Mouse (Mus musculus) liver, embryonic 15.5 days (tissue): Measurements from ENCODE around the gene Gm14698. TPM values are rescaled to one million over a fixed set of nuclear protein-coding genes. Genes with fewer than 3 reads are reported as not detected.
A peak's percentile ranks its signal among the peaks of the same experiment; 100 is the strongest.
"Not testable (repeated sequence)": the region's sequence is repeated elsewhere in the genome, so short reads cannot be mapped to it uniquely, and the experiment has no call there.

Experiments used
- ATAC-seq: fragments of 200-750 bp; cut with Nextera tagmentation; 2 replicates; pipeline ENCODE4 v1.8.0; 2017; ENCODE audit warnings: moderate number of reproducible peaks, mild to moderate bottlenecking, moderate library complexity; ENCODE audit not compliant: insufficient read depth
- H3K27ac ChIP-seq: fragments of 300-500 bp; sonication (generic); replicated peaks from 2 replicates; pipeline ENCODE4 v1.5.1; 2015; ENCODE audit warnings: mild to moderate bottlenecking, inconsistent platforms
- H3K27me3 ChIP-seq: fragments of 300-500 bp; sonication (generic); 2 replicates; pipeline ENCODE4 v1.6.1; 2015; ENCODE audit warnings: mild to moderate bottlenecking, inconsistent platforms
- H3K36me3 ChIP-seq: fragments of 300-500 bp; sonication (generic); replicated peaks from 2 replicates; pipeline ENCODE4 v1.6.1; 2015; ENCODE audit warnings: moderate library complexity, mild to moderate bottlenecking, inconsistent platforms
- H3K4me1 ChIP-seq: fragments of 300-500 bp; sonication (generic); replicated peaks from 2 replicates; pipeline ENCODE4 v1.6.1; 2015; ENCODE audit warnings: inconsistent platforms
- H3K4me2 ChIP-seq: fragments of 300-500 bp; sonication (generic); 2 replicates; pipeline ENCODE4 v1.6.1; 2015; ENCODE audit warnings: moderate library complexity, mild to moderate bottlenecking, inconsistent platforms
- H3K4me3 ChIP-seq: fragments of 300-500 bp; sonication (generic); replicated peaks from 2 replicates; pipeline ENCODE4 v1.5.1; 2015; ENCODE audit warnings: mild to moderate bottlenecking, inconsistent platforms
- H3K9ac ChIP-seq: fragments of 300-500 bp; sonication (generic); 2 replicates; pipeline ENCODE4 v1.6.1; 2015; ENCODE audit warnings: moderate library complexity, mild to moderate bottlenecking, inconsistent platforms
- H3K9me3 ChIP-seq: fragments of 300-500 bp; sonication (generic); replicated peaks from 2 replicates; pipeline ENCODE4 v1.6.1; 2016; ENCODE audit warnings: inconsistent platforms
- WGBS: fragments of 180-500 bp; shearing (Covaris S2); methylation state at CpG from one replicate; pipeline ENCODE4 v1.1.7; 2015; ENCODE audit warnings: mixed read lengths; ENCODE audit not compliant: insufficient replicate concordance; 5-methylcytosine and 5-hydroxymethylcytosine counted together
- polyA plus RNA-seq: library from polyadenylated mRNA; unstranded; fragments of >200 nt; fragmentation: Nextera tagmentation; extraction: Ambion mirVana; gene quantifications from 2 replicates; pipeline ENCODE4 v1.2.1, GENCODE M21; 2015

Gene Gm14698
- polyA plus RNA-seq = 0.69 and 1.4 TPM in 2 replicates

- peak within 1 kb of the TSS; percentile 27; the same call in 1 of the 2 replicates for H3K4me2 ChIP-seq
- H3K27ac ChIP-seq = not testable (repeated sequence)
Measured at GRCm38 (mm10) chrX:68821059-68821458, at the start of gene Gm14698. TSS of gene Gm14698 (plus strand) at chrX:68821093.

GRCm38 (mm10) chrX:68820449-68820848 is 444 bp upstream of the Gm14698 start:
- H3K9me3 ChIP-seq, H3K9ac ChIP-seq, H3K27me3 ChIP-seq, H3K4me2 ChIP-seq, H3K4me3 ChIP-seq, H3K4me1 ChIP-seq, H3K27ac ChIP-seq, H3K36me3 ChIP-seq, ATAC-seq: not testable (repeated sequence)
- 43% methylated on average over 2 of the region's 2 CpGs for WGBS

More at GRCm38 (mm10) chrX:68821059-68821458, at the start of gene Gm14698:
- H3K4me1 ChIP-seq, H3K4me3 ChIP-seq, H3K36me3 ChIP-seq, H3K9me3 ChIP-seq, H3K9ac ChIP-seq, H3K27me3 ChIP-seq: not testable (repeated sequence)
- ATAC-seq = peak; percentile 42; the same call in 1 of the 2 replicates
- 19% methylated on average over 25 of the region's 36 CpGs for WGBS

- Histone ChIP-seq H3K9me3 (no peaks in the 10 kb centered on the region), H3K27me3 (no peaks in the 10 kb centered on the region), H3K9ac (no peak overlapping the region), H3K27ac (no peak overlapping the region), H3K4me1 (no peaks in the 10 kb centered on the region), H3K36me3 (no peaks in the 10 kb centered on the region), H3K4me2 (no peak overlapping the region), H3K4me3 (no peak overlapping the region)
- ATAC-seq = no peak
- 23% methylated on average over 5 of the region's 5 CpGs for WGBS
Measured at GRCm38 (mm10) chrX:68839548-68840444, 18.9 kb downstream of the Gm14698 start.

GRCm38 (mm10) chrX:68865145-68865544 is 44.3 kb downstream of the Gm14698 start:
- no peak overlapping the region for H3K4me3 ChIP-seq
- H3K27ac ChIP-seq = no peak overlapping the region
- ATAC-seq = no peak
- no peaks in the 10 kb centered on the region for H3K9me3 ChIP-seq
- H3K36me3 ChIP-seq = no peaks in the 10 kb centered on the region
- H3K4me1 ChIP-seq = no peaks in the 10 kb centered on the region
- no peaks in the 10 kb centered on the region for H3K27me3 ChIP-seq
- no peak overlapping the region for H3K9ac ChIP-seq
- H3K4me2 ChIP-seq = no peak overlapping the region
- 28% methylated on average over 2 of the region's 2 CpGs for WGBS

Other genes starting within 250 kb of the Gm14698 start
- 22.5 and 22.9 TPM in 2 replicates for gene Fmr1, start 142.6 kb upstream of the Gm14698 start, polyA plus RNA-seq
- 0.59 and 0.75 TPM in 2 replicates for gene Fmr1nb, start 59.3 kb upstream of the Gm14698 start, polyA plus RNA-seq
- not detected in 2 replicates for gene Gm6812, start 72.0 kb downstream of the Gm14698 start, polyA plus RNA-seq